Mouse (Mus musculus) heart, postnatal 0 days (tissue): Measurements from ENCODE around the gene Arid1b.

Experiments used
- CTCF ChIP-seq: IDR thresholded peaks from 2 replicates; pipeline ENCODE4 v1.5.1; 2016; ENCODE audit warnings: antibody characterized with exemption, control low read depth, low read depth
- EP300 ChIP-seq: IDR thresholded peaks from 2 replicates; pipeline ENCODE4 v1.6.1; 2016; ENCODE audit warnings: antibody characterized with exemption, low read depth

DNA sequence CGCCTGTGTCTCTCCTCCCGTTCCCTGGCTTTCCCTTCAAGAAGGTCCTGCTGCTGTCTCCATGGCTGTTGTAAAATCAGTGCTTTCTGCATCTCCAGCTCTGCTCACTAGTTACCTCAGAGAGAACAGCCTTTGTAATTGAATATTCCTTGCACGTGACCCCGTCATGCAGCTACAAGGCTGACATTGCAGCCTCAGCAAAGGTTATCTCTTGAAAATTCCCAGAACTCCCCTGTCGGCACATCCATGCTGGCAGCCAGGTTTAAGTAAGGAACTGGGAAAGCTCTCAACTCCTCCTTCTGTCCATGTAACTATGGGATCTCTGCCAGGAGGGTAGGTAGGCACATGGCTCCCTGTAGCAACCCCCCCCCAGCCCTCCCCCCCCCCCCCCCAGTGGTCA is 91.8 kb downstream of the Arid1b start:
- TF ChIP-seq CTCF (no peak), EP300 (peak; percentile 89)
